Mouse (Mus musculus): ENCODE results near the gene Accsl. TPM values are rescaled to one million over a fixed set of nuclear protein-coding genes. Genes with fewer than 3 reads are reported as not detected.
A peak's percentile ranks its signal among the peaks of the same experiment; 100 is the strongest.

Accsl gene
- total and polyA plus RNA-seq, 3 experiments: 0.20 TPM; not detected in 2

DNA sequence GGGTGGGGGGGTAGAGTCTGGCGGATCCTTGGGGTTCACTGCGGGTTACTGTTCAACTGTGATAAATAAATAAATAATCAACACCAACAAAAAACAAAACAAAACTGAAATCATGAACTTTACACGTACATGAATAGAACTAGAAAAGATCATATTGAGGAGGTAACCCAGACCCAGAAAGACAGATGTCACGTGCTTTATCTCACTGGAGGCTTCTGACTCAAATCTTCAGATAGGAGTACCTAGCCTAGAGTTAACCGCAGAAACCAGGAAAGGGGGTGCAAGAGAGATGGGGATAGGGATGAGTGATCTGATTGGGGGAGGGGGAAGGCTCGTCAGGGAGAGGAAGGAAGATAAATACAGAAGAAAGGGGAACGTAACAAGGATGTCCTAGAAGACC, 20.1 kb upstream of the Accsl start:
- intact Hi-C loops (cut with DNase I): no loop called here
- Histone ChIP-seq H3K4me3 (no peak overlapping the region), H3K79me2 (replicated peaks; ENCODE audit: control insufficient read depth, insufficient read depth, low read length) (no peaks in the 10 kb centered on the region), H3K36me3 (ENCODE audit: control insufficient read depth, insufficient read depth, low read length) (no peaks in the 10 kb centered on the region), H3K27me3 (ENCODE audit: control insufficient read depth, insufficient read depth, low read length) (no peaks in the 10 kb centered on the region), H3K9ac (ENCODE audit: low read depth, low read length) (no peak overlapping the region), H3K27ac (no peak overlapping the region), H3K4me1 (ENCODE audit: control insufficient read depth, insufficient read depth, low read length) (no peaks in the 10 kb centered on the region)
- DNase-seq: no peak
- 76% methylated on average over 7 of the region's 7 CpGs for WGBS
- no peak for TF ChIP-seq EP300 (IDR thresholded peaks at IDR 0.05; ENCODE audit: insufficient read depth, low read depth, low read length)
- TF ChIP-seq CTCF (IDR thresholded peaks at IDR 0.05): no peak

DNA sequence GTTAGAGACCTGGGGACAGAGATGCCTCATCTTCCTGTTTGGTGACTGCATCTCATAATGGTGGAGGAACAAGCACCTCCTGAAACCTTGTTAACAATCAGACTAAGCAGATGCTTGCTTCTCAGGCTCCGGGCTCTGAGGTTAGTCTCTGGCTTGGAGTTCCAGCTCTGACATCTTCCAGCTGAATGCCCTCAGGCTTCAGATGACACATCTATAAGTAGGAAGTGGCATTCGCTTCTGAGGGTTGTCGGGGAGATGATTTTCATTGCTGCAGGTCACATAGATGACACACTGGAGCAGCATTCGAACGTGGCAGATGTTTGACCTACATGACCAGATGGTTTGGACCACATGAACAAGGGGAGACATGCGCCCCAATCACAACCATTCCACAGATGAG, 19.4 kb upstream of the Accsl start:
- no peak overlapping the region for H3K4me3 ChIP-seq
- DNase-seq: no peak
- H3K4me1 ChIP-seq (ENCODE audit: control insufficient read depth, insufficient read depth, low read length): no peaks in the 10 kb centered on the region
- H3K27me3 ChIP-seq (ENCODE audit: control insufficient read depth, insufficient read depth, low read length): no peaks in the 10 kb centered on the region
- intact Hi-C loops (cut with DNase I): no loop called here
- no peaks in the 10 kb centered on the region for H3K79me2 ChIP-seq (replicated peaks; ENCODE audit: control insufficient read depth, insufficient read depth, low read length)
- H3K9ac ChIP-seq (ENCODE audit: low read depth, low read length): no peak overlapping the region
- H3K36me3 ChIP-seq (ENCODE audit: control insufficient read depth, insufficient read depth, low read length): no peaks in the 10 kb centered on the region
- H3K27ac ChIP-seq: no peak overlapping the region
- 88% methylated on average over 6 of the region's 6 CpGs for WGBS
- TF ChIP-seq CTCF (IDR thresholded peaks at IDR 0.05) (no peak), EP300 (IDR thresholded peaks at IDR 0.05; ENCODE audit: insufficient read depth, low read depth, low read length) (no peak), POLR2A (IDR thresholded peaks at IDR 0.05; ENCODE audit: insufficient read depth, low read depth, low read length) (no peak)

DNA sequence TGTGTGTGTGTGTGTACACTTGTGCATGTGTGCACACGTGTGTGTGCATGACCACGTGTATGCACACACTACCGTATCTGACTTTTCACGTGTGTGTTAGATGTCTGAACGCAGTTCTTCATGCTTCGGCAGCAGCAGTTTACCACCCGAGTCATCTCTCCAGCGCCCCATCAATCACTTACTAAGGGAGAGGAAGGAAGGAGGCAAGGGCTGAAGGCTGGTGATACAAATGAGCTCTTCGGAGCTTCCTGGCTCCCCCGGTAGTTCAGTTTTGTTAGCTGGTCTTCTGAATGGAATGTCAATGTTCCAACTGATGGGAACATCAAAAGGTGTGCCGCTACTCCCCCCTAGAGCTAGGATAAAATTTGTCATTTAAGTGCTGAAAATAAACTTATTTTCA, 18.3 kb upstream of the Accsl start:
- DNase-seq: no peak
- Histone ChIP-seq H3K27ac (no peak overlapping the region), H3K9ac (ENCODE audit: low read depth, low read length) (no peak overlapping the region), H3K4me3 (no peak overlapping the region), H3K36me3 (ENCODE audit: control insufficient read depth, insufficient read depth, low read length) (no peaks in the 10 kb centered on the region), H3K79me2 (replicated peaks; ENCODE audit: control insufficient read depth, insufficient read depth, low read length) (no peaks in the 10 kb centered on the region), H3K27me3 (ENCODE audit: control insufficient read depth, insufficient read depth, low read length) (no peaks in the 10 kb centered on the region), H3K4me1 (ENCODE audit: control insufficient read depth, insufficient read depth, low read length) (no peaks in the 10 kb centered on the region)
- WGBS: 66% methylated on average over 11 of the region's 11 CpGs
- intact Hi-C loops (cut with DNase I): no loop called here
- no peak for TF ChIP-seq POLR2A (IDR thresholded peaks at IDR 0.05; ENCODE audit: insufficient read depth, low read depth, low read length)
- TF ChIP-seq EP300 (IDR thresholded peaks at IDR 0.05; ENCODE audit: insufficient read depth, low read depth, low read length): no peak
- TF ChIP-seq CTCF (IDR thresholded peaks at IDR 0.05): no peak

- no peaks in the 10 kb centered on the region for H3K27me3 ChIP-seq (ENCODE audit: control insufficient read depth, insufficient read depth, low read length)
- no peak for DNase-seq
- no peaks in the 10 kb centered on the region; the same call in 1 of the 2 replicates for H3K4me1 ChIP-seq (ENCODE audit: control insufficient read depth, insufficient read depth, low read length)
- intact Hi-C loops (cut with DNase I): no loop called here
- 46% methylated on average over 10 of the region's 10 CpGs for WGBS
- no peak overlapping the region for H3K4me3 ChIP-seq
- no peak overlapping the region for H3K27ac ChIP-seq
- no peaks in the 10 kb centered on the region for H3K36me3 ChIP-seq (ENCODE audit: control insufficient read depth, insufficient read depth, low read length)
- no peaks in the 10 kb centered on the region for H3K79me2 ChIP-seq (replicated peaks; ENCODE audit: control insufficient read depth, insufficient read depth, low read length)
- no peak for TF ChIP-seq POLR2A (IDR thresholded peaks at IDR 0.05; ENCODE audit: insufficient read depth, low read depth, low read length)
- H3K9ac ChIP-seq (ENCODE audit: low read depth, low read length): no peak overlapping the region
These were observed 17.2 kb upstream of the Accsl start for GRCm38 (mm10) chr2:93886013-93886794.

DNA sequence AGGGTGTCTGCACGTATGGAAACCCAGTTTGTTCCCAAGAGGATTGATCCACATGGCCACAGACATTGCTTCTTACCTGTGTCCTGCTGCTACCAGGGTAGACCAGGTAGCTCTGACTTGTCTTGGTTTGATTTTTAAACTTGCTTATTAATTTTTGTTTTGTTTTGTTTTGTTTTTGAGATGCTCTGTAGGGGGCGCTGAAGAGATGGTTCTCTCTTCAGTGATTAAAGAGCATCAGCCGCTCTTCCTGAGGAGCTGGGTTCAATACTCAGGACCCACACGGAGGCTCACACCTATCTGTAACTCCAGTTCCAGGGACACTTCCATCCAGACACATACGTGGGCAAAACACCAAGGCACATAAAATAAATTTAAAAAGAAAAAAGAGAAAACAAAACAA, 14.1 kb upstream of the Accsl start:
- no peak for DNase-seq
- Histone ChIP-seq H3K27me3 (ENCODE audit: control insufficient read depth, insufficient read depth, low read length) (no peaks in the 10 kb centered on the region), H3K4me3 (no peak overlapping the region), H3K79me2 (replicated peaks; ENCODE audit: control insufficient read depth, insufficient read depth, low read length) (no peaks in the 10 kb centered on the region), H3K4me1 (ENCODE audit: control insufficient read depth, insufficient read depth, low read length) (peaks cover 1% of the 10 kb centered on the region), H3K36me3 (ENCODE audit: control insufficient read depth, insufficient read depth, low read length) (no peaks in the 10 kb centered on the region), H3K9ac (ENCODE audit: low read depth, low read length) (no peak overlapping the region), H3K27ac (no peak overlapping the region)
- intact Hi-C loops (cut with DNase I): no loop called here
- 61% methylated on average over 5 of the region's 5 CpGs for WGBS
- TF ChIP-seq CTCF (IDR thresholded peaks at IDR 0.05) (peak; percentile 59), POLR2A (IDR thresholded peaks at IDR 0.05; ENCODE audit: insufficient read depth, low read depth, low read length) (no peak)

- 82% methylated on average over 9 of the region's 9 CpGs for WGBS
- Histone ChIP-seq H3K79me2 (replicated peaks; ENCODE audit: control insufficient read depth, insufficient read depth, low read length) (no peaks in the 10 kb centered on the region), H3K27ac (no peak overlapping the region), H3K27me3 (ENCODE audit: control insufficient read depth, insufficient read depth, low read length) (no peaks in the 10 kb centered on the region), H3K4me3 (no peak overlapping the region), H3K9ac (ENCODE audit: low read depth, low read length) (no peak overlapping the region), H3K36me3 (ENCODE audit: control insufficient read depth, insufficient read depth, low read length) (no peaks in the 10 kb centered on the region), H3K4me1 (ENCODE audit: control insufficient read depth, insufficient read depth, low read length) (peaks cover 1% of the 10 kb centered on the region)
- no peak for DNase-seq
- intact Hi-C loops (cut with DNase I): no loop called here
- TF ChIP-seq CTCF (IDR thresholded peaks at IDR 0.05) (no peak), POLR2A (IDR thresholded peaks at IDR 0.05; ENCODE audit: insufficient read depth, low read depth, low read length) (no peak), EP300 (IDR thresholded peaks at IDR 0.05; ENCODE audit: insufficient read depth, low read depth, low read length) (no peak)
These were observed 12.8 kb upstream of the Accsl start for GRCm38 (mm10) chr2:93881640-93882367.
